8 mouse cellular contexts compared by ENCODE assay signal in the genomic region with DNA sequence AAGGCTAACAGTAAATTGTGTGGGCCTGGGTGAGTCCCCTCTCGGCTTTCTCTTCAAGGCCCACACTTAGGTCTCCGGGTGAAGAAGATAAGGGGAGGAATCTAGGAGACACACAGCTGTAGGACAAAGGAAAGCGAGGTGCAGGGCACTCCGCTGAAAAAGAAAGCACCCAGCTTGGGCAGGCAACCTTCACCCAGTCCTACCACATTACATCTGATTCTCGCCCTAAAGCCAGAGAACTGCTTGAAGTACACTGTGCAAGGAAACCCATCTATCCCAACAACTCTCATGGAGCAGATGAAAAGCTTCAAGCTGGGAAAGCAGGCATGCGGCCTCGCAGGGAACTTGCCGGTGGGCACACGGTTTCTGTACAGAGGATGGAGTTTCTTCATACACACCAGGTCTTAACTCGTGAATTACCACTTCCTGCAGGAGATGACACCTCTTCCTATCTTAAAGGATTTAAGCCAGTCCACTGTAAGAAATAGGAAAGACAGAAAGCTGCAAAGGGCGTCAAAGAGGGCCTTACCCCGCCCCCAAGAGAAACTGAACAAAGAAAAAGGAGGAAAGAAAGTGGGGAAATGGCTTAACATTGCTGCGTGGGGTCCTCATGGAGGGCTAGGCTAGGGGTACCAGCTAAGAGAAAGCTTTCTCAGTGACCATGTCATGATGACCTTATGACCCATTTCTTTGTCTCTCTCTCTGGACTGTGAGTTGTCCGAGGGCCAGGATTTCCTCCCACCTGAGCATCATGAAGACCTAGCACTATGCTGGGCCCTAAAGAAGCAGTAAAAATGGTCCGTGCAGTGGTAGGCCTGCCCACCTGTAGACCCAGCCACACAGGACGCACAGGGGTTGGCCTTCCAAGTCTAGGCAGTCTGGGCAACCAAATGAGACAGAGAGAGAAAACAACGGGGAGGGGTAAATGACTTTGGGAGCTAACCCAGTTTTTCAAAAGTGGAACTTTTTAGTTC. TPM values are rescaled to one million over a fixed set of nuclear protein-coding genes. Genes with fewer than 3 reads are reported as not detected.
DNase-seq lines count a peak whose midpoint lies in the region; ATAC-seq and TF ChIP-seq lines count a peak whose summit lies in the region.

No protein-coding gene starts in this region.

- TF ChIP-seq POLR2A in MEL (IDR thresholded peaks at IDR 0.05; ENCODE audit: control insufficient read depth in 1 of 2, insufficient read depth in 1 of 2, low read depth in 1 of 2, low read length in 2 of 2, poor library complexity in 1 of 2): no peak
- TF ChIP-seq POLR2A in myocyte (IDR thresholded peaks at IDR 0.05; ENCODE audit: insufficient read length, low read depth): no peak

- no peaks in the 10 kb centered on the region for H3K9me3 ChIP-seq in erythroblast, embryonic 14.5 days (ENCODE audit: control insufficient read depth, low read length)
- H3K9me3 ChIP-seq in MEL (replicated peaks; ENCODE audit: insufficient read depth, low read length): no peaks in the 10 kb centered on the region
- H3K9me3 ChIP-seq in heart, embryonic 10.5 days: no peaks in the 10 kb centered on the region
- H3K9me3 ChIP-seq in kidney, embryonic 16.5 days (ENCODE audit: low read length): no peaks in the 10 kb centered on the region

- H3K27me3 ChIP-seq in erythroblast, embryonic 14.5 days (ENCODE audit: control insufficient read depth): peaks cover 29% of the 10 kb centered on the region
- no peaks in the 10 kb centered on the region for H3K27me3 ChIP-seq in MEL (ENCODE audit: control insufficient read depth in 1 of 2, insufficient read depth in 2 of 2, low read length in 2 of 2)
- H3K27me3 ChIP-seq in heart, embryonic 10.5 days (ENCODE audit: insufficient read depth, poor library complexity, severe bottlenecking): no peaks in the 10 kb centered on the region
- no peaks in the 10 kb centered on the region for H3K27me3 ChIP-seq in kidney, embryonic 16.5 days (ENCODE audit: insufficient read depth, low read length)
- H3K27me3 ChIP-seq in myocyte (ENCODE audit: control insufficient read depth, insufficient read depth, insufficient read length): no peaks in the 10 kb centered on the region

- H3K27ac ChIP-seq in MEL (ENCODE audit: control insufficient read depth, low read depth, low read length): peak overlapping the region; percentile 48
- H3K27ac ChIP-seq in heart, embryonic 10.5 days: peak overlapping the region; percentile 100
- H3K27ac ChIP-seq in kidney, embryonic 16.5 days (ENCODE audit: low read length): peak overlapping the region; percentile 69

- no peak for TF ChIP-seq RAD21 in MEL (IDR thresholded peaks at IDR 0.05; ENCODE audit: low read depth, low read length)

- peak overlapping the region; percentile 83 for H3K4me2 ChIP-seq in kidney, embryonic 16.5 days (replicated peaks; ENCODE audit: low read depth, low read length)
- H3K4me2 ChIP-seq in myocyte (ENCODE audit: low read depth): peak overlapping the region; percentile 81

- 40% methylated on average over 17 of the region's 17 CpGs for WGBS in heart, embryonic 10.5 days
- WGBS in kidney, embryonic 16.5 days: 48% methylated on average over 17 of the region's 17 CpGs

- TF ChIP-seq EP300 in MEL (IDR thresholded peaks at IDR 0.05; ENCODE audit: low read depth in 1 of 2, low read length in 2 of 2): no peak

- no peak for ATAC-seq in erythroblast, adult 5-6 weeks (replicated peaks; ENCODE audit: low FRiP score, poor library complexity, severe bottlenecking)
- no peak for ATAC-seq in kidney, embryonic 16.5 days (ENCODE audit: low FRiP score, low TSS enrichment)

- peaks cover 23% of the 10 kb centered on the region for H3K4me1 ChIP-seq in erythroblast, embryonic 14.5 days (ENCODE audit: control insufficient read depth)
- peaks cover 2 to 19% of the 10 kb centered on the region in 2 experiments for H3K4me1 ChIP-seq in MEL (ENCODE audit: control insufficient read depth in 1 of 2, insufficient read depth in 2 of 2, low read length in 2 of 2)
- H3K4me1 ChIP-seq in heart, embryonic 10.5 days: peaks cover 36% of the 10 kb centered on the region
- peaks cover 39% of the 10 kb centered on the region for H3K4me1 ChIP-seq in kidney, embryonic 16.5 days (ENCODE audit: insufficient read depth, low read length)

- no peak for TF ChIP-seq CTCF in MEL (IDR thresholded peaks at IDR 0.05 in 2 of 3, conservative IDR thresholded peaks at IDR 0.05 in 1 of 3; ENCODE audit: control insufficient read depth in 1 of 3, insufficient read depth in 1 of 3, low read depth in 2 of 3, low read length in 3 of 3, poor library complexity in 1 of 3, severe bottlenecking in 1 of 3)

- DNase-seq in MEL (ENCODE audit: low read depth, low spot score): no peak
- DNase-seq in heart, embryonic 10.5 days (ENCODE audit: low spot score): no peak
- DNase-seq in right cerebral cortex, adult 2 months (ENCODE audit: low spot score in 2 of 2): no peak
- DNase-seq in left cerebral cortex, adult 9 months (ENCODE audit: low spot score in 2 of 2): no peak

- peak overlapping the region; percentile 91 for H3ac ChIP-seq in myocyte (ENCODE audit: control insufficient read depth, insufficient read length)

- peak overlapping the region; percentile 67 for H3K4me3 ChIP-seq in erythroblast, embryonic 14.5 days (replicated peaks)
- H3K4me3 ChIP-seq in MEL (ENCODE audit: control insufficient read depth in 1 of 2, insufficient read depth in 1 of 2, low read depth in 2 of 2, low read length in 2 of 2) (peak overlapping the region; percentile 78 to 91), myocyte (peak overlapping the region; percentile 100)
- peak overlapping the region; percentile 97 for H3K4me3 ChIP-seq in heart, embryonic 10.5 days
- H3K4me3 ChIP-seq in kidney, embryonic 16.5 days (ENCODE audit: low read length): peak overlapping the region; percentile 89

- H3K79me2 ChIP-seq in MEL (ENCODE audit: control insufficient read depth, insufficient read depth, low read length, poor library complexity): no peaks in the 10 kb centered on the region; the same call in 1 of the 2 replicates
- peaks cover 35% of the 10 kb centered on the region for H3K79me2 ChIP-seq in myocyte (ENCODE audit: control insufficient read depth, insufficient read depth)

- peak overlapping the region; percentile 62 for H3K9ac ChIP-seq in MEL (ENCODE audit: control insufficient read depth, low read depth, low read length, poor library complexity, severe bottlenecking)
- peak overlapping the region; percentile 79 for H3K9ac ChIP-seq in kidney, embryonic 16.5 days (replicated peaks; ENCODE audit: low read length)

- H3K36me3 ChIP-seq in erythroblast, embryonic 14.5 days (ENCODE audit: control insufficient read depth): no peaks in the 10 kb centered on the region
- H3K36me3 ChIP-seq in MEL (ENCODE audit: control insufficient read depth in 1 of 2, insufficient read depth in 2 of 2, low read length in 2 of 2): no peaks in the 10 kb centered on the region; a peak in 1 of 4 replicates
- H3K36me3 ChIP-seq in heart, embryonic 10.5 days: no peaks in the 10 kb centered on the region
- H3K36me3 ChIP-seq in kidney, embryonic 16.5 days (ENCODE audit: insufficient read depth, low read length): no peaks in the 10 kb centered on the region
- H3K36me3 ChIP-seq in myocyte (ENCODE audit: control insufficient read depth, insufficient read depth): no peaks in the 10 kb centered on the region

TF ChIP-seq in MEL, 35 proteins besides CTCF, POLR2A, EP300 and RAD21:
- TF ChIP-seq NELFE (IDR thresholded peaks at IDR 0.05; ENCODE audit: low read depth, low read length): no peak
- no peak for TF ChIP-seq NRF1 (IDR thresholded peaks at IDR 0.05; ENCODE audit: insufficient read depth, low read depth, low read length, poor library complexity, severe bottlenecking)
- no peak for TF ChIP-seq MXI1 (IDR thresholded peaks at IDR 0.05; ENCODE audit: low read depth, low read length)
- TF ChIP-seq TAL1 (IDR thresholded peaks at IDR 0.05; ENCODE audit: low read length): no peak
- TF ChIP-seq ZNF384 (IDR thresholded peaks at IDR 0.05; ENCODE audit: low read depth, low read length): no peak
- TF ChIP-seq MEF2A (IDR thresholded peaks at IDR 0.05; ENCODE audit: extremely low read depth, insufficient replicate concordance, low read depth, low read length, poor library complexity, severe bottlenecking): no peak
- TF ChIP-seq TCF12 (IDR thresholded peaks at IDR 0.05; ENCODE audit: low read depth, low read length): no peak

TF ChIP-seq in myocyte, 11 proteins besides CTCF, POLR2A, EP300 and RAD21:
- no peak for TF ChIP-seq USF1 (IDR thresholded peaks at IDR 0.05; ENCODE audit: low read depth)

RNA-seq across cellular contexts. Expression of a gene that starts 1.1 kb away (rescaled TPM):
- polyA plus RNA-seq in erythroblast, embryonic 14.5 days (2012): 0.83 and 1.1 TPM in 2 replicates
- 27.4 and 31.9 TPM in 2 replicates for total RNA-seq in erythroblast, adult 5-6 weeks (2015; ENCODE audit: low replicate concordance)
- total RNA-seq in erythroblast, adult 5-6 weeks (2017; ENCODE audit: low replicate concordance): 8.9 and 9.7 TPM in 2 replicates
- 1.4 and 1.8 TPM in 2 replicates for total RNA-seq in MEL (2012; rRNA removed)
- polyA plus RNA-seq in MEL (2012; ENCODE audit: insufficient read depth in 1 of 2, insufficient read length in 2 of 2, low read depth in 1 of 2, low replicate concordance in 2 of 2, missing spikeins in 1 of 2) (1 to 10 TPM in 1 of 2 experiments, not detected in 1; 6.0 TPM), myocyte (2012; fragmentation: generic; extraction: Trizol) (415 TPM)
- 33.7 and 42.1 TPM in 2 replicates for polyA plus RNA-seq in heart, embryonic 10.5 days (2016; fragmentation: Nextera tagmentation; extraction: Ambion mirVana)
- polyA plus RNA-seq in kidney, embryonic 16.5 days (2015; fragmentation: Nextera tagmentation; extraction: Ambion mirVana): 39.8 and 40.1 TPM in 2 replicates

Comparison
In these comparisons a context has a peak if more than half of its experiments do, and no peak if none do; other contexts are left out.
1. H3K27ac ChIP-seq: peak in every context shown above with its lines; median percentile 100 in heart, embryonic 10.5 days; 69 in kidney, embryonic 16.5 days; 48 in MEL.